Mouse (Mus musculus) brain, embryonic 14.5 days (tissue): ENCODE measurements around the gene Cfd.

Experiments used
- CTCF ChIP-seq: fragments of 200-500 bp; IDR thresholded peaks from 2 replicates; pipeline ENCODE4 v1.5.1; 2012; ENCODE audit warnings: inconsistent platforms, mild to moderate bottlenecking, moderate library complexity, borderline replicate concordance; ENCODE audit not compliant: insufficient read depth, insufficient read length; ENCODE audit errors: extremely low read depth
- POLR2A ChIP-seq: fragments of 200-500 bp; IDR thresholded peaks from 2 replicates; pipeline ENCODE4 v1.6.1; 2012; ENCODE audit warnings: mild to moderate bottlenecking, inconsistent platforms, borderline replicate concordance; ENCODE audit not compliant: poor library complexity, insufficient read depth, insufficient read length, severe bottlenecking; ENCODE audit errors: extremely low read depth

GRCm38 (mm10) chr10:79920056-79920890 lies 29.6 kb downstream of the Cfd start:
- no peak for TF ChIP-seq POLR2A
- TF ChIP-seq CTCF = no peak
